Mouse (Mus musculus) CH12.LX (cell line): ENCODE data around the gene Runx3. TPM values are rescaled to one million over a fixed set of nuclear protein-coding genes. Genes with fewer than 3 reads are reported as not detected.

Experiments
- DNase-seq: peaks from one replicate; pipeline ENCODE4 v3.0.0-alpha.2; 2013; ENCODE audit errors: extremely low read depth
- H3K27ac ChIP-seq: 2 replicates; pipeline ENCODE4 v1.5.1; 2012; ENCODE audit warnings: low read depth, mild to moderate bottlenecking, control low read depth, moderate library complexity; ENCODE audit not compliant: insufficient read depth
- H3K27me3 ChIP-seq: replicated peaks from 2 replicates; pipeline ENCODE3; 2012; ENCODE audit warnings: inconsistent platforms
- H3K36me3 ChIP-seq, 2 experiments: replicated peaks in 1 of 2; 2 replicates each; pipeline versions ENCODE3 to v1.6.1; 2012; ENCODE audit warnings: inconsistent platforms in 1 of 2, low read length in 1 of 2, mild to moderate bottlenecking in 1 of 2, mixed read lengths in 1 of 2, moderate library complexity in 1 of 2; ENCODE audit not compliant: control insufficient read depth in 1 of 2, insufficient read depth in 1 of 2
- H3K4me1 ChIP-seq, 2 experiments: 2 replicates each; pipeline ENCODE4 v1.6.1; 2012; ENCODE audit warnings: inconsistent platforms in 1 of 2, moderate library complexity in 1 of 2; ENCODE audit not compliant: insufficient read depth in 2 of 2, control insufficient read depth in 1 of 2
- H3K4me2 ChIP-seq: 2 replicates; pipeline ENCODE4 v1.6.1; 2012; ENCODE audit warnings: low read depth, mild to moderate bottlenecking, control low read depth; ENCODE audit not compliant: poor library complexity, insufficient read depth, severe bottlenecking
- H3K4me3 ChIP-seq, 3 experiments: fragments of 150-350 bp in 1 of 3; sonication (generic) in 1 of 3; replicated peaks in 1 of 3; 2 replicates each; pipeline versions ENCODE3 to v1.5.1; 2011 to 2012; ENCODE audit warnings: low read depth in 2 of 3, low read length in 2 of 3, mild to moderate bottlenecking in 2 of 3, moderate library complexity in 2 of 3, control low read depth in 1 of 3, improper control_type of control experiment in 1 of 3, inconsistent platforms in 1 of 3, mixed read lengths in 1 of 3; ENCODE audit not compliant: poor library complexity in 1 of 3
- H3K79me2 ChIP-seq: replicated peaks from 2 replicates; pipeline ENCODE4 v1.6.1; 2012; ENCODE audit warnings: mild to moderate bottlenecking, moderate library complexity; ENCODE audit not compliant: control insufficient read depth, poor library complexity, insufficient read depth, severe bottlenecking; ENCODE audit errors: extremely low read depth
- H3K9ac ChIP-seq: 2 replicates; pipeline ENCODE4 v1.6.1; 2012; ENCODE audit warnings: low read depth, mild to moderate bottlenecking, control low read depth, moderate library complexity; ENCODE audit not compliant: insufficient read depth
- H3K9me3 ChIP-seq: replicated peaks from 2 replicates; pipeline ENCODE3; 2012; ENCODE audit warnings: low read length, inconsistent platforms, mixed read lengths
- BHLHE40 ChIP-seq: IDR thresholded peaks from 2 replicates; pipeline ENCODE4 v1.6.1; 2011; ENCODE audit warnings: mild to moderate bottlenecking, low read depth, low read length, improper control_type of control experiment
- CHD2 ChIP-seq: IDR thresholded peaks from 2 replicates; pipeline ENCODE4 v1.6.1; 2011; ENCODE audit warnings: low read length, improper control_type of control experiment
- CTCF ChIP-seq, 2 experiments: IDR thresholded peaks in 1 of 2; conservative IDR thresholded peaks in 1 of 2; 2 replicates each; pipeline ENCODE4 v1.5.1; 2011 to 2012; ENCODE audit warnings: low read depth in 2 of 2, low read length in 2 of 2, improper control_type of control experiment in 1 of 2, inconsistent platforms in 1 of 2, mild to moderate bottlenecking in 1 of 2, moderate library complexity in 1 of 2
- E2F4 ChIP-seq: IDR thresholded peaks from 2 replicates; pipeline ENCODE4 v1.6.1; 2011; ENCODE audit warnings: low read depth, low read length, improper control_type of control experiment; ENCODE audit not compliant: insufficient replicate concordance
- EP300 ChIP-seq: IDR thresholded peaks from 2 replicates; pipeline ENCODE4 v1.6.1; 2011; ENCODE audit warnings: low read length, improper control_type of control experiment
- ETS1 ChIP-seq: conservative IDR thresholded peaks from 2 replicates; pipeline ENCODE4 v1.6.1; 2012; ENCODE audit warnings: low read depth, mild to moderate bottlenecking, inconsistent platforms, low read length, improper control_type of control experiment, moderate library complexity
- GABPA ChIP-seq: IDR thresholded peaks from 2 replicates; pipeline ENCODE4 v1.6.1; 2012; ENCODE audit warnings: low read depth, low read length, improper control_type of control experiment, inconsistent platforms; ENCODE audit not compliant: insufficient replicate concordance
- HCFC1 ChIP-seq: IDR thresholded peaks from 2 replicates; pipeline ENCODE4 v1.6.1; 2012; ENCODE audit warnings: low read depth, mild to moderate bottlenecking, inconsistent platforms, low read length, improper control_type of control experiment
- IRF4 ChIP-seq: IDR thresholded peaks from 2 replicates; pipeline ENCODE4 v1.6.1; 2014; ENCODE audit warnings: low read depth, mild to moderate bottlenecking, inconsistent platforms, low read length, improper control_type of control experiment
- JUN ChIP-seq: IDR thresholded peaks from 2 replicates; pipeline ENCODE4 v1.6.1; 2011; ENCODE audit warnings: low read depth, mild to moderate bottlenecking, low read length, improper control_type of control experiment, moderate library complexity; ENCODE audit not compliant: insufficient read depth
- JUND ChIP-seq: conservative IDR thresholded peaks from 2 replicates; pipeline ENCODE4 v1.6.1; 2011; ENCODE audit warnings: low read depth, low read length, improper control_type of control experiment
- KAT2A ChIP-seq: IDR thresholded peaks from 2 replicates; pipeline ENCODE4 v1.6.1; 2012; ENCODE audit warnings: low read length, improper control_type of control experiment, inconsistent platforms; ENCODE audit not compliant: insufficient replicate concordance
- MAFK ChIP-seq: IDR thresholded peaks from 2 replicates; pipeline ENCODE4 v1.6.1; 2011; ENCODE audit warnings: low read length, improper control_type of control experiment; ENCODE audit not compliant: insufficient replicate concordance
- MAX ChIP-seq: IDR thresholded peaks from 2 replicates; pipeline ENCODE4 v1.6.1; 2011; ENCODE audit warnings: low read length, improper control_type of control experiment
- MEF2A ChIP-seq: IDR thresholded peaks from 2 replicates; pipeline ENCODE4 v1.6.1; 2014; ENCODE audit warnings: low read depth, mild to moderate bottlenecking, inconsistent platforms, low read length, improper control_type of control experiment, borderline replicate concordance
- MXI1 ChIP-seq: IDR thresholded peaks from 2 replicates; pipeline ENCODE4 v1.6.1; 2011; ENCODE audit warnings: mild to moderate bottlenecking, low read depth, low read length, improper control_type of control experiment
- MYC ChIP-seq: IDR thresholded peaks from 2 replicates; pipeline ENCODE4 v1.6.1; 2011; ENCODE audit warnings: low read depth, mild to moderate bottlenecking, improper control_type of control experiment, low read length
- NELFE ChIP-seq: IDR thresholded peaks from 2 replicates; pipeline ENCODE4 v1.6.1; 2011; ENCODE audit warnings: low read depth, low read length, improper control_type of control experiment
- NRF1 ChIP-seq: IDR thresholded peaks from 2 replicates; pipeline ENCODE4 v1.6.1; 2014; ENCODE audit warnings: low read depth, mild to moderate bottlenecking, inconsistent platforms, low read length, improper control_type of control experiment, moderate library complexity
- PAX5 ChIP-seq: IDR thresholded peaks from 2 replicates; pipeline ENCODE4 v1.6.1; 2012; ENCODE audit warnings: low read length, inconsistent platforms, mixed read lengths
- POLR2A ChIP-seq: IDR thresholded peaks from 2 replicates; pipeline ENCODE4 v1.6.1; 2011; ENCODE audit warnings: low read depth, mild to moderate bottlenecking, improper control_type of control experiment, low read length
- POLR2AphosphoS2 ChIP-seq: IDR thresholded peaks from 2 replicates; pipeline ENCODE4 v1.6.1; 2011; ENCODE audit warnings: low read depth, low read length, improper control_type of control experiment
- RAD21 ChIP-seq: IDR thresholded peaks from 2 replicates; pipeline ENCODE4 v1.6.1; 2011; ENCODE audit warnings: low read depth, mild to moderate bottlenecking, low read length, improper control_type of control experiment, moderate library complexity
- SIN3A ChIP-seq: IDR thresholded peaks from 2 replicates; pipeline ENCODE4 v1.6.1; 2012; ENCODE audit warnings: low read length, improper control_type of control experiment, inconsistent platforms
- SMC3 ChIP-seq: IDR thresholded peaks from 2 replicates; pipeline ENCODE4 v1.6.1; 2011; ENCODE audit warnings: low read depth, low read length, improper control_type of control experiment
- TCF12 ChIP-seq: IDR thresholded peaks from 2 replicates; pipeline ENCODE4 v1.6.1; 2014; ENCODE audit warnings: low read depth, mild to moderate bottlenecking, inconsistent platforms, low read length, improper control_type of control experiment
- UBTF ChIP-seq: IDR thresholded peaks from 2 replicates; pipeline ENCODE4 v1.6.1; 2012; ENCODE audit warnings: low read depth, mild to moderate bottlenecking, inconsistent platforms, low read length, improper control_type of control experiment, moderate library complexity
- USF1 ChIP-seq: IDR thresholded peaks from 2 replicates; pipeline ENCODE4 v1.6.1; 2014; ENCODE audit warnings: low read depth, mild to moderate bottlenecking, inconsistent platforms, low read length, improper control_type of control experiment
- USF2 ChIP-seq: conservative IDR thresholded peaks from 2 replicates; pipeline ENCODE4 v1.6.1; 2011; ENCODE audit warnings: low read depth, low read length, improper control_type of control experiment
- ZC3H11A ChIP-seq: IDR thresholded peaks from 2 replicates; pipeline ENCODE4 v1.6.1; 2012; ENCODE audit warnings: low read depth, mild to moderate bottlenecking, inconsistent platforms, low read length, improper control_type of control experiment
- ZKSCAN1 ChIP-seq: IDR thresholded peaks from 2 replicates; pipeline ENCODE4 v1.6.1; 2012; ENCODE audit warnings: low read depth, inconsistent platforms, low read length, improper control_type of control experiment, borderline replicate concordance
- ZMIZ1 ChIP-seq: IDR thresholded peaks from 2 replicates; pipeline ENCODE4 v1.6.1; 2012; ENCODE audit warnings: low read depth, mild to moderate bottlenecking, inconsistent platforms, low read length, improper control_type of control experiment
- ZNF384 ChIP-seq: IDR thresholded peaks from 2 replicates; pipeline ENCODE4 v1.6.1; 2012; ENCODE audit warnings: low read depth, low read length, improper control_type of control experiment, inconsistent platforms
- dilution Hi-C: fragments of 300-500 bp; cut with MboI; formaldehyde crosslinking; loops from 2 replicates; pipeline ENCODE4 v1.14.3; 2020; ENCODE audit warnings: low sequenced_read_pairs; ENCODE audit not compliant: extremely low pct_unique_long_range_greater_than_20kb, extremely low pct_ligation_motif_present
- in situ Hi-C: fragments of 300-500 bp; cut with MboI; formaldehyde crosslinking; loops from 3 replicates; pipeline ENCODE4 v1.14.3; 2019; ENCODE audit warnings: low sequenced_read_pairs, low pct_ligation_motif_present, low pct_unique_long_range_greater_than_20kb, mixed read lengths
- polyA plus RNA-seq: library from polyadenylated mRNA; unstranded; fragments of >175 nt; gene quantifications from 2 replicates; pipeline ENCODE4 v1.2.1, GENCODE M21; 2012; ENCODE audit warnings: low read depth; ENCODE audit not compliant: insufficient read length
- total RNA-seq, 2 experiments: library from RNA; depleted of rRNA; stranded (reverse); fragments of 300-350 nt in 1 of 2; fragments of >200 nt in 1 of 2; gene quantifications; 2 replicates each; pipeline ENCODE4 v1.2.3; 2012 to 2014

Gene Runx3
- total and polyA plus RNA-seq, 3 experiments: 5.0 to 61.1 (median 19.7) TPM

GRCm38 (mm10) chr4:135124732-135125131 is 4.3 kb downstream of the Runx3 start:
- H3K9ac ChIP-seq: no peak overlapping the region
- dilution Hi-C loops: no loop called here
- H3K79me2 ChIP-seq: peaks cover 18% of the 10 kb centered on the region
- H3K4me1 ChIP-seq: peaks cover 28 to 80% of the 10 kb centered on the region in 2 experiments
- no peaks in the 10 kb centered on the region for H3K9me3 ChIP-seq
- TF ChIP-seq ZNF384 (no peak), ZC3H11A (no peak), UBTF (0 out of 2 replicates have a peak, but pooled peaks have one; percentile 24), E2F4 (no peak), PAX5 (no peak), CTCF (conservative IDR thresholded peaks at IDR 0.05 in 1 of 2, IDR thresholded peaks at IDR 0.05 in 1 of 2; ENCODE audit: low read depth in 2 of 2, low read length in 2 of 2) (peak in 1 of 2 experiments; percentile 55; a peak in 2 of 4 replicates), CHD2 (no peak), NRF1 (no peak), SMC3 (peak; percentile 50), USF2 (no peak), TCF12 (peak; percentile 10; the same call in 1 of the 2 replicates), POLR2AphosphoS2 (no peak), MAX (no peak), JUN (no peak), KAT2A (no peak), MXI1 (0 out of 2 replicates have a peak, but pooled peaks have one; percentile 36), USF1 (0 out of 2 replicates have a peak, but pooled peaks have one; percentile 6), NELFE (no peak), EP300 (no peak), SIN3A (no peak), JUND (no peak), MAFK (no peak), ZKSCAN1 (no peak), ZMIZ1 (no peak), ETS1 (no peak), IRF4 (no peak), MEF2A (0 out of 2 replicates have a peak, but pooled peaks have one; percentile 13), POLR2A (no peak), GABPA (no peak), RAD21 (peak; percentile 22), HCFC1 (no peak), BHLHE40 (no peak), MYC (no peak)
- no peaks in the 10 kb centered on the region for H3K27me3 ChIP-seq
- in situ Hi-C loops: loop anchor here (5.0 kb wide), 1 partner anchor 52 kb away; no protein-coding TSS in a partner anchor
- no peak overlapping the region for H3K4me3 ChIP-seq
- no peak overlapping the region; the same call in 1 of the 2 replicates for H3K27ac ChIP-seq
- peaks cover 2 to 37% of the 10 kb centered on the region in 2 experiments for H3K36me3 ChIP-seq
- no peak overlapping the region for H3K4me2 ChIP-seq
- DNase-seq: no peak
